In the genomic region with DNA sequence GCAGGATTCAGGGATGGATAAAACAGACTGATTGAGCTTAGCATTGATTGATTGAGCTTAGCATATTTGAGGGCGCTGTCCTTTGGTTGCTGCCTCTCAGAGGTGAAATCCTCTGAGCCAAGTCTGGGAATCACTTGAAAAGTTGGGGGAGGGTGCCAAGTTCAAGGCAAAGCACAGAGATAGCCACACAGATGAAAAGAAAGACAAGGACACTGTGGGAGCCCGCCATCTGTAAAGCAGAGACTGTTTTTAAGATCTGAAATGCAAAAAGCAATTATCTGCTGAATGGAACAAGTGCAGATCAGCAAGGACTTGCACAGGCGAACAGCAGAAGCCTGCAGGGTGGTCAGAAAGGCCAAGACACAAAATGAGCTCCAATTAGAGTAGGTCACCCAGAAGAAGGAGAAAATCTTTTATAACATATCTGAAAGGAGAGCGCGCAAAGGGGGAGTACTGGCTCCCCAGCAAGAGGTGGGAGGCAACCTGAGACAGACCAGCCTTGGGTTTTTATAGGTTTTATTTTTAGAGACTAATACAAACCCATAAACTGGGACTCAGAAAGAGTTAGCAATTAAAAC, we compare ENCODE assay signal across 14 mouse cellular contexts.
DNase-seq lines count a peak whose midpoint lies in the region; ATAC-seq and TF ChIP-seq lines count a peak whose summit lies in the region.
"Had no signal": no experiment of that assay in that cellular context is flagged by ENCODE, and none has a peak within 500 bp of the region (broad histone marks: within the 10 kb centered on the region; RNA-seq: fewer than 3 reads in every experiment).

No protein-coding gene starts in this region.

- TF ChIP-seq CTCF in layer of hippocampus, adult 2 months (conservative IDR thresholded peaks at IDR 0.05), result no peak

- no peak overlapping the region for H3K9ac ChIP-seq in forebrain, embryonic 11.5 days (ENCODE audit: low read length)
- H3K9ac ChIP-seq: limb, embryonic 15.5 days; stomach, embryonic 15.5 days had no signal

- no peaks in the 10 kb centered on the region for H3K27me3 ChIP-seq in forebrain, embryonic 11.5 days (ENCODE audit: control insufficient read depth, insufficient read depth, low read length)
- H3K27me3 ChIP-seq: limb, embryonic 15.5 days; megakaryocyte, embryonic 14.5 days; stomach, embryonic 15.5 days had no signal

- no peaks in the 10 kb centered on the region for H3K9me3 ChIP-seq in forebrain, embryonic 11.5 days (ENCODE audit: control insufficient read depth, low read length)
- H3K9me3 ChIP-seq: limb, embryonic 15.5 days; megakaryocyte, embryonic 14.5 days; stomach, embryonic 15.5 days had no signal

- no peaks in the 10 kb centered on the region for H3K36me3 ChIP-seq in forebrain, embryonic 11.5 days (ENCODE audit: control insufficient read depth, insufficient read depth, low read length)
- H3K36me3 ChIP-seq: limb, embryonic 15.5 days; stomach, embryonic 15.5 days had no signal

- H3K4me3 ChIP-seq in layer of hippocampus, adult 2 months, result no peak overlapping the region
- no peak overlapping the region for H3K4me3 ChIP-seq in forebrain, embryonic 11.5 days (ENCODE audit: low read depth, low read length)
- H3K4me3 ChIP-seq: limb, embryonic 15.5 days; megakaryocyte, embryonic 14.5 days; stomach, embryonic 15.5 days had no signal

- no peak for DNase-seq in layer of hippocampus, adult 2 months (ENCODE audit: low spot score in 2 of 2)
- no peak for DNase-seq in layer of hippocampus, postnatal 25 days (ENCODE audit: extremely low spot score in 1 of 2, low spot score in 1 of 2)
- peak; percentile 20 for DNase-seq in brain, adult 2 months (ENCODE audit: low read depth, low spot score)
- no peak for DNase-seq in forebrain, embryonic 11.5 days (ENCODE audit: low spot score)
- peak; percentile 46 for DNase-seq in retina, embryonic 14.5 days (ENCODE audit: low spot score)
- no peak for DNase-seq in urinary bladder, postnatal 10 days (ENCODE audit: low spot score)
- DNase-seq in cerebellum, postnatal 25 days, result no peak
- DNase-seq: kidney, postnatal 4 days; lung, postnatal 10 days; spleen, adult 18-20 months; thymus, adult 2 months had no signal

- peak; percentile 74 for ATAC-seq in forebrain, embryonic 11.5 days (replicated peaks; ENCODE audit: low FRiP score)

- no peak overlapping the region for H3K4me2 ChIP-seq in forebrain, embryonic 11.5 days (ENCODE audit: low read depth, low read length, severe bottlenecking)
- H3K4me2 ChIP-seq: limb, embryonic 15.5 days; stomach, embryonic 15.5 days had no signal

- H3K4me1 ChIP-seq in forebrain, embryonic 11.5 days (replicated peaks; ENCODE audit: control insufficient read depth, insufficient read depth, low read length), result peaks cover 3% of the 10 kb centered on the region; the same call in 1 of the 2 replicates
- H3K4me1 ChIP-seq: megakaryocyte, embryonic 14.5 days; stomach, embryonic 15.5 days had no signal

- peak overlapping the region; percentile 57 for H3K27ac ChIP-seq in layer of hippocampus, adult 2 months
- no peak overlapping the region for H3K27ac ChIP-seq in forebrain, embryonic 11.5 days (ENCODE audit: low read depth, low read length)
- H3K27ac ChIP-seq: limb, embryonic 15.5 days; stomach, embryonic 15.5 days had no signal

- 35% methylated on average over 5 of the region's 5 CpGs for WGBS in forebrain, embryonic 11.5 days

Comparison
In these comparisons a context has a peak if more than half of its experiments do, and no peak if none do; other contexts are left out.
1. DNase-seq: peak in brain, adult 2 months (single experiment) and retina, embryonic 14.5 days (single experiment); none in layer of hippocampus, adult 2 months (0 of 2), layer of hippocampus, postnatal 25 days (0 of 2), forebrain, embryonic 11.5 days (single experiment), urinary bladder, postnatal 10 days (single experiment) and cerebellum, postnatal 25 days (0 of 2).